Mouse (Mus musculus) olfactory bulb, adult 2 months (tissue): Measurements from ENCODE around the gene Tlcd1.

Source experiments
- CTCF ChIP-seq: fragments of 200-500 bp; IDR thresholded peaks from 2 replicates; pipeline ENCODE4 v1.5.1; 2012; ENCODE audit warnings: low read depth, mild to moderate bottlenecking, low read length, moderate library complexity; ENCODE audit not compliant: insufficient read depth
- POLR2A ChIP-seq: fragments of 200-500 bp; IDR thresholded peaks from 2 replicates; pipeline ENCODE4 v1.6.1; 2012; ENCODE audit warnings: mild to moderate bottlenecking, low read depth, low read length, moderate library complexity; ENCODE audit not compliant: insufficient read depth

- TF ChIP-seq CTCF (no peak), POLR2A (no peak)
Measured at GRCm38 (mm10) chr11:78194411-78195100, 18.0 kb downstream of the Tlcd1 start.
